Mouse (Mus musculus) forebrain, embryonic 15.5 days (tissue): Measurements from ENCODE around the gene Cyp2j9. TPM values are rescaled to one million over a fixed set of nuclear protein-coding genes. Genes with fewer than 3 reads are reported as not detected.

Experiments
- ATAC-seq: fragments of 200-750 bp; cut with Nextera tagmentation; replicated peaks from 2 replicates; pipeline ENCODE4 v1.8.0; 2017; ENCODE audit warnings: mild to moderate bottlenecking, moderate TSS enrichment, moderate library complexity
- H3K27ac ChIP-seq: fragments of 300-500 bp; sonication (generic); replicated peaks from 2 replicates; pipeline ENCODE4 v1.5.1; 2015; ENCODE audit warnings: mild to moderate bottlenecking, inconsistent platforms
- H3K27me3 ChIP-seq: fragments of 300-500 bp; sonication (generic); 2 replicates; pipeline ENCODE4 v1.6.1; 2015; ENCODE audit warnings: inconsistent platforms
- H3K36me3 ChIP-seq: fragments of 300-500 bp; sonication (generic); 2 replicates; pipeline ENCODE4 v1.6.1; 2015; ENCODE audit warnings: mild to moderate bottlenecking, inconsistent platforms
- H3K4me1 ChIP-seq: fragments of 300-500 bp; sonication (generic); 2 replicates; pipeline ENCODE4 v1.6.1; 2015; ENCODE audit warnings: inconsistent platforms
- H3K4me2 ChIP-seq: fragments of 300-500 bp; sonication (generic); replicated peaks from 2 replicates; pipeline ENCODE4 v1.6.1; 2015; ENCODE audit warnings: mild to moderate bottlenecking, inconsistent platforms
- H3K4me3 ChIP-seq: fragments of 300-500 bp; sonication (generic); 2 replicates; pipeline ENCODE4 v1.5.1; 2015; ENCODE audit warnings: mild to moderate bottlenecking, inconsistent platforms
- H3K9ac ChIP-seq: fragments of 300-500 bp; sonication (generic); replicated peaks from 2 replicates; pipeline ENCODE4 v1.6.1; 2015; ENCODE audit warnings: mild to moderate bottlenecking, inconsistent platforms
- H3K9me3 ChIP-seq: fragments of 300-500 bp; sonication (generic); 2 replicates; pipeline ENCODE4 v1.6.1; 2016; ENCODE audit warnings: inconsistent platforms
- WGBS: fragments of 180-500 bp; shearing (Covaris S2); methylation state at CpG from one replicate; pipeline ENCODE4 v1.1.7; 2015; ENCODE audit warnings: mixed read lengths; 5-methylcytosine and 5-hydroxymethylcytosine counted together
- polyA plus RNA-seq: library from polyadenylated mRNA; unstranded; fragments of >200 nt; fragmentation: Nextera tagmentation; extraction: Ambion mirVana; gene quantifications from 2 replicates; pipeline ENCODE4 v1.2.1, GENCODE M21; 2015

Gene Cyp2j9
- polyA plus RNA-seq, 1 experiment from 2014 or later: 3.6 TPM

- 90% methylated on average over 3 of the region's 3 CpGs for WGBS
- ATAC-seq: no peak
- no peaks in the 10 kb centered on the region for H3K36me3 ChIP-seq
These were observed 39.8 kb downstream of the Cyp2j9 start for GRCm38 (mm10) chr4:96551619-96552018.

GRCm38 (mm10) chr4:96545976-96546375, 45.4 kb downstream of the Cyp2j9 start:
- H3K4me2 ChIP-seq: no peak overlapping the region
- no peak overlapping the region for H3K4me3 ChIP-seq
- H3K27ac ChIP-seq: no peak overlapping the region
- H3K36me3 ChIP-seq: no peaks in the 10 kb centered on the region
- ATAC-seq: no peak
- no peaks in the 10 kb centered on the region for H3K27me3 ChIP-seq
- 48% methylated on average over 1 of the region's 1 CpGs for WGBS
- H3K4me1 ChIP-seq: no peaks in the 10 kb centered on the region
- no peaks in the 10 kb centered on the region for H3K9me3 ChIP-seq
- no peak overlapping the region for H3K9ac ChIP-seq

More at GRCm38 (mm10) chr4:96551619-96552018, 39.8 kb downstream of the Cyp2j9 start:
- no peak overlapping the region for H3K27ac ChIP-seq
- H3K4me3 ChIP-seq: no peak overlapping the region
- no peak overlapping the region for H3K4me2 ChIP-seq
- H3K4me1 ChIP-seq: peaks cover 3% of the 10 kb centered on the region; the same call in 1 of the 2 replicates
- no peak overlapping the region for H3K9ac ChIP-seq
- H3K27me3 ChIP-seq: no peaks in the 10 kb centered on the region
- no peaks in the 10 kb centered on the region for H3K9me3 ChIP-seq

- ATAC-seq: no peak; the same call in 1 of the 2 replicates
- H3K9me3 ChIP-seq: no peaks in the 10 kb centered on the region
- H3K4me1 ChIP-seq: no peaks in the 10 kb centered on the region
- no peak overlapping the region for H3K4me3 ChIP-seq
- H3K27me3 ChIP-seq: no peaks in the 10 kb centered on the region
- no peak overlapping the region for H3K4me2 ChIP-seq
- no peak overlapping the region for H3K9ac ChIP-seq
- H3K36me3 ChIP-seq: peaks cover 3% of the 10 kb centered on the region; the same call in 1 of the 2 replicates
- no peak overlapping the region for H3K27ac ChIP-seq
- 19% methylated on average over 1 of the region's 1 CpGs for whole genome bisulfite sequencing
These were observed 65.6 kb downstream of the Cyp2j9 start for GRCm38 (mm10) chr4:96525772-96526171.

- ATAC-seq: no peak
- 86% methylated on average over 2 of the region's 2 CpGs for WGBS
- Histone ChIP-seq H3K9me3 (no peaks in the 10 kb centered on the region), H3K9ac (no peak overlapping the region), H3K4me3 (no peak overlapping the region), H3K27ac (no peak overlapping the region), H3K27me3 (no peaks in the 10 kb centered on the region), H3K4me2 (no peak overlapping the region), H3K4me1 (no peaks in the 10 kb centered on the region), H3K36me3 (no peaks in the 10 kb centered on the region)
These were observed 69.1 kb downstream of the Cyp2j9 start for GRCm38 (mm10) chr4:96522256-96522655.

Other genes starting within 250 kb of the Cyp2j9 start
- not detected in 2 replicates for gene Cyp2j11, start 242.9 kb downstream of the Cyp2j9 start, polyA plus RNA-seq
- gene Cyp2j8, start 84.2 kb downstream of the Cyp2j9 start, polyA plus RNA-seq: not detected in 2 replicates
- 3.6 and 3.8 TPM in 2 replicates for gene Cyp2j6, start 37.9 kb downstream of the Cyp2j9 start, polyA plus RNA-seq
- gene Cyp2j5, start 72.6 kb upstream of the Cyp2j9 start, polyA plus RNA-seq: not detected in 2 replicates
- not detected in 2 replicates for gene Gm12695, start 193.6 kb upstream of the Cyp2j9 start, polyA plus RNA-seq